Mouse (Mus musculus) stomach, postnatal 0 days (tissue): Measurements from ENCODE around the gene Zmat5. TPM values are rescaled to one million over a fixed set of nuclear protein-coding genes. Genes with fewer than 3 reads are reported as not detected.

Source experiments
- ATAC-seq: fragments of 200-750 bp; cut with Nextera tagmentation; 2 replicates; pipeline ENCODE4 v1.8.0; 2017; ENCODE audit not compliant: low FRiP score, low TSS enrichment
- DNase-seq: peaks from one replicate; pipeline ENCODE4 v3.0.0-alpha.2; 2016; ENCODE audit warnings: low spot score
- H3K27ac ChIP-seq: fragments of 300-500 bp; sonication (generic); replicated peaks from 2 replicates; pipeline ENCODE4 v1.5.1; 2014; ENCODE audit warnings: mild to moderate bottlenecking, control low read depth
- H3K27me3 ChIP-seq: fragments of 300-500 bp; sonication (generic); 2 replicates; pipeline ENCODE4 v1.6.1; 2014; ENCODE audit warnings: low read length; ENCODE audit not compliant: control insufficient read depth, insufficient read depth
- H3K36me3 ChIP-seq: fragments of 300-500 bp; sonication (generic); 2 replicates; pipeline ENCODE4 v1.6.1; 2014; ENCODE audit warnings: low read length, mixed read lengths; ENCODE audit not compliant: control insufficient read depth, insufficient read depth
- H3K4me1 ChIP-seq: fragments of 300-500 bp; sonication (generic); replicated peaks from 2 replicates; pipeline ENCODE4 v1.6.1; 2014; ENCODE audit warnings: antibody characterized with exemption; ENCODE audit not compliant: control insufficient read depth, insufficient read depth
- H3K4me2 ChIP-seq: fragments of 300-500 bp; sonication (generic); replicated peaks from 2 replicates; pipeline ENCODE4 v1.6.1; 2014; ENCODE audit warnings: low read depth, mild to moderate bottlenecking, control low read depth, moderate library complexity
- H3K4me3 ChIP-seq: fragments of 300-500 bp; sonication (generic); 2 replicates; pipeline ENCODE4 v1.5.1; 2014; ENCODE audit warnings: low read depth, low read length, control low read depth
- H3K9ac ChIP-seq: fragments of 300-500 bp; sonication (generic); 2 replicates; pipeline ENCODE4 v1.6.1; 2014; ENCODE audit warnings: mild to moderate bottlenecking, low read length, control low read depth, mixed read lengths
- H3K9me3 ChIP-seq: fragments of 300-500 bp; sonication (generic); 2 replicates; pipeline ENCODE4 v1.6.1; 2016; ENCODE audit warnings: low read length; ENCODE audit not compliant: control insufficient read depth
- CTCF ChIP-seq: IDR thresholded peaks from 2 replicates; pipeline ENCODE4 v1.5.1; 2016; ENCODE audit warnings: antibody characterized with exemption, low read depth, mild to moderate bottlenecking, moderate library complexity
- EP300 ChIP-seq: optimal IDR thresholded peaks from 2 replicates; pipeline ENCODE3; 2016; ENCODE audit warnings: antibody characterized with exemption
- WGBS: fragments of 180-500 bp; shearing (Covaris S2); extraction: QIAGEN DNeasy Blood & Tissue Kit; methylation state at CpG from one replicate; pipeline ENCODE4 v1.1.7; 2014; 5-methylcytosine and 5-hydroxymethylcytosine counted together
- polyA plus RNA-seq: library from polyadenylated mRNA; unstranded; fragments of >200 nt; fragmentation: Nextera tagmentation; extraction: Ambion mirVana; gene quantifications from 2 replicates; pipeline ENCODE4 v1.2.1, GENCODE M21; 2015

Zmat5 gene
- polyA plus RNA-seq, 1 experiment from 2014 or later: 57.4 TPM

GRCm38 (mm10) chr11:4712822-4713221 is 8.3 kb downstream of the Zmat5 start:
- Histone ChIP-seq H3K9me3 (no peaks in the 10 kb centered on the region), H3K36me3 (no peaks in the 10 kb centered on the region), H3K27ac (no peak overlapping the region), H3K4me1 (no peaks in the 10 kb centered on the region), H3K4me3 (no peak overlapping the region), H3K27me3 (no peaks in the 10 kb centered on the region), H3K4me2 (no peak overlapping the region), H3K9ac (no peak overlapping the region)
- ATAC-seq (no peak), DNase-seq (no peak)
- TF ChIP-seq EP300: no peak

GRCm38 (mm10) chr11:4714727-4715126 is 10.2 kb downstream of the Zmat5 start:
- no peak overlapping the region for H3K4me2 ChIP-seq
- DNase-seq (no peak), ATAC-seq (no peak)
- H3K27me3 ChIP-seq: no peaks in the 10 kb centered on the region
- no peak overlapping the region for H3K9ac ChIP-seq
- no peak overlapping the region for H3K4me3 ChIP-seq
- no peak for TF ChIP-seq EP300
- TF ChIP-seq CTCF: no peak
- H3K4me1 ChIP-seq: no peaks in the 10 kb centered on the region
- H3K9me3 ChIP-seq: no peaks in the 10 kb centered on the region
- H3K36me3 ChIP-seq: no peaks in the 10 kb centered on the region
- WGBS: 83% methylated on average over 4 of the region's 4 CpGs
- H3K27ac ChIP-seq: no peak overlapping the region

- TF ChIP-seq CTCF (no peak), EP300 (no peak)
- Histone ChIP-seq H3K4me1 (no peaks in the 10 kb centered on the region), H3K36me3 (no peaks in the 10 kb centered on the region), H3K4me3 (no peak overlapping the region), H3K27ac (no peak overlapping the region), H3K9ac (no peak overlapping the region), H3K27me3 (no peaks in the 10 kb centered on the region), H3K4me2 (no peak overlapping the region), H3K9me3 (no peaks in the 10 kb centered on the region)
- ATAC-seq (no peak), DNase-seq (no peak)
- WGBS: 84% methylated on average over 4 of the region's 4 CpGs
Observed at GRCm38 (mm10) chr11:4715596-4715995, 11.1 kb downstream of the Zmat5 start.

GRCm38 (mm10) chr11:4716530-4717236 is 12.2 kb downstream of the Zmat5 start:
- Histone ChIP-seq H3K4me1 (no peaks in the 10 kb centered on the region), H3K9me3 (no peaks in the 10 kb centered on the region), H3K4me2 (no peak overlapping the region), H3K27me3 (no peaks in the 10 kb centered on the region), H3K36me3 (no peaks in the 10 kb centered on the region), H3K27ac (no peak overlapping the region), H3K4me3 (no peak overlapping the region), H3K9ac (no peak overlapping the region)
- 85% methylated on average over 5 of the region's 5 CpGs for whole genome bisulfite sequencing
- no peak for ATAC-seq
- DNase-seq: no peak
- TF ChIP-seq EP300 (no peak), CTCF (no peak)

GRCm38 (mm10) chr11:4718548-4718947 is 14.1 kb downstream of the Zmat5 start:
- no peak overlapping the region for H3K4me3 ChIP-seq
- WGBS: 76% methylated on average over 5 of the region's 5 CpGs
- no peaks in the 10 kb centered on the region; the same call in 1 of the 2 replicates for H3K36me3 ChIP-seq
- ATAC-seq (no peak), DNase-seq (no peak)
- TF ChIP-seq EP300 (no peak), CTCF (no peak)
- H3K27ac ChIP-seq: no peak overlapping the region
- H3K27me3 ChIP-seq: no peaks in the 10 kb centered on the region
- no peak overlapping the region for H3K9ac ChIP-seq
- H3K4me1 ChIP-seq: no peaks in the 10 kb centered on the region
- H3K9me3 ChIP-seq: no peaks in the 10 kb centered on the region
- H3K4me2 ChIP-seq: no peak overlapping the region

GRCm38 (mm10) chr11:4719961-4720360 is 15.5 kb downstream of the Zmat5 start:
- Histone ChIP-seq H3K36me3 (peaks cover 4% of the 10 kb centered on the region), H3K9me3 (no peaks in the 10 kb centered on the region), H3K27me3 (no peaks in the 10 kb centered on the region), H3K9ac (no peak overlapping the region), H3K27ac (no peak overlapping the region), H3K4me3 (no peak overlapping the region), H3K4me2 (no peak overlapping the region), H3K4me1 (no peaks in the 10 kb centered on the region)
- TF ChIP-seq EP300 (no peak), CTCF (no peak)
- 91% methylated on average over 9 of the region's 9 CpGs for WGBS
- ATAC-seq: no peak
- no peak for DNase-seq
